Mouse (Mus musculus): Measurements from ENCODE around the gene Anapc15.

The Anapc15 gene

DNA sequence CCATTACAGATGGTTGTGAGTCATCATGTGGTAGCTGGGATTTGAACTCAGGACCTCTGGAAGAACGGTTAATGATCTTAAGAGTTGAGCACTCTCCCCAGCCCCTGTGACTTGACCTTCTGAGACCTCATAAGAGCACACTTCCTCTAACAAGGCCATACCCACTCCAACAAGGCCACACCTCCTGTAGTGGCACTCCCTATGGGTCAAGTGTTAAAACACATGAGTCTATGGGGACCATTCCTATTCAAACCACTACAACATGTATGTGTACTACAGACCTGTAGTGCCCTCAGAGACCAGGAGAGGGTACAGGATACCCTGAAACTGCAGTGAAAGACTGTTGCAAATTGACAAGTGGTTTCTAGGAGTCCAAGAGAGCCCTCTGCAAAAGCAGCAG, 15.6 kb upstream of the Anapc15 start:
- no peak for DNase-seq (ENCODE audit: low read depth, low spot score)

- no peak for DNase-seq (ENCODE audit: low read depth, low spot score)
These were observed 11.8 kb upstream of the Anapc15 start for GRCm38 (mm10) chr7:101851689-101852088.

GRCm38 (mm10) chr7:101852846-101853245, 10.7 kb upstream of the Anapc15 start:
- DNase-seq (ENCODE audit: low read depth, low spot score) = no peak

- no peak for DNase-seq (ENCODE audit: low read depth, low spot score)
These were observed 9.7 kb upstream of the Anapc15 start for GRCm38 (mm10) chr7:101853816-101854215.

DNA sequence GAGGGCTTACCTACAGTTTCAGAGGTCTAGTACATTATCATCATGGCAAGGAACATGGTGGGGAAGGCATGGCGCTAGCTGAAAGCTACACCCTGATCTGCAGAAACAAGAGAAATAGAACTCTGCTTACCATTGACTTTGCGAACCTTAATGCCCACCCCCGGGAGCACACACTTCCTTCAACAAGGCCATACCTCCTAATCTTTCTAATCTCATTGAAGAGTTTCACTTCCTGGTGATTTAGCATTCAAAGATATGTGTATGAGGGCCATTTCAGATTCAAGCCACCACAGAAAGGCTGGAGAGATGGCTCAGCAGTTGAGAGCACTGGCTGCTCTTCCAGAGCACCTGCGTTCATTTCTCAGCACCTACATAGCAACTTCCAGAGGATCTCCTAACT, 6.4 kb upstream of the Anapc15 start, which contains the start of gene Folr2:
Folr2 (minus strand) TSS at position 101 of the 400 bp plus-strand sequence.
- DNase-seq (ENCODE audit: low read depth, low spot score) = no peak

DNA sequence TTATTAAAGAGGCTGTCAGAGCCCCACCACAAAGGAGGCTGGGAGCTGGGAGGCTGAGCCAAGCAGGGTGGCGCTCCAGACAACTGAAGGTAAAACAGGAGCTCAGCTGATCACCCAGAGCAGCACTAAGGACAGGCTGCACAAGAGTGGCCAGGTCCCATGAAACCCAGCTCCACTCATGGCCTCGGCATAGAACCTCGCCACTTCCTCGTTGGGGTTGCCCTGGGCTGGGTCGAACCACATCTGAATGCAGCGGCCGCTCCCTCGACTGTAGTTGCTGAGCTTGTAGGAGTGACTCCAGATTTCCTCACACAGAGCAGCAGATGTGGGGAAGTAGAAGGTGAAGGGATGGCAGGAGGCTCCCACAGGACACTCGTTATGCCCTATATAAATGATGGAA, 5.2 kb upstream of the Anapc15 start:
- DNase-seq (ENCODE audit: low read depth, low spot score) = no peak

- DNase-seq (ENCODE audit: low read depth, low spot score) = no peak
These were observed 2.5 kb upstream of the Anapc15 start for GRCm38 (mm10) chr7:101860978-101861377.

- no peak for DNase-seq (ENCODE audit: low read depth, low spot score)
These were observed 1.2 kb upstream of the Anapc15 start for GRCm38 (mm10) chr7:101862291-101862690.

DNA sequence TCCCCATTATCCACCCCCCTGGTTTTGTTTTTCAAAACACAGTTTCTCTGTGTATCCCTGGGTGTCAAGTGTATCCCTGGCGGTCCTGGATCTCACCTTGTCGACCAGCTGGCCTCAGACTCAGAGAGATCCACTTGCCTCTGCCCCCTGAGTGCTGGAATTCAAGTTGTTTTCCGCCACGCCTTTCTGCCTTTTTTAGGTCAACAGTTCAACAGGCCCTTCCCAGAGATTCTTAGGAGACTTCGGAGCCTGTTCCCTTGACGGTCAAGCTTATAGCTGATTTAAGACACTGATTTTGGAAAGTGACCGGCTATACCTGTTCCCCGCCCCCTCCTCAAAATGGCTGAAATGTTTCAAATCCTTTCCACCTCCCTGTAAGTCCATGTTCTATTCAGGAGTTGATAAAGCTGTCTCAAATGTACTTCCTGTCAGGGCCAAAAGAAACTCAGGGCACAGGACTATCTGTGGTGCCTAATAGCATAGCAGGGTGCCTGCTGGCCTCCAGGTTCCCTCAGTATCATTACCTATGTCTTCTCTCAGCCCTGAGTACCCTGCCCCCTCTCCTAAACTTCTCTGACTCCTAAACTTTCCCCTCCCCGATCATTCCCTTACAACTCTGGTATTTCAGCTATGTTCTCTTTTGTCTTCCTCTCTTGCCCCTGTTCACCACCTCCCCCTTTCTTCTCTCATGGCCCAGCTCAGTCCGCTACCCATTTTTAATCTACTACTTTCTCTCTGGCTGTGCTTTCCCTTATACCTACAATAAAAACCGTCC, 3.2 kb downstream of the Anapc15 start:
- no peak for DNase-seq (ENCODE audit: low read depth, low spot score)

GRCm38 (mm10) chr7:101867482-101867881, 4.0 kb downstream of the Anapc15 start:
- no peak for DNase-seq (ENCODE audit: low read depth, low spot score)

DNA sequence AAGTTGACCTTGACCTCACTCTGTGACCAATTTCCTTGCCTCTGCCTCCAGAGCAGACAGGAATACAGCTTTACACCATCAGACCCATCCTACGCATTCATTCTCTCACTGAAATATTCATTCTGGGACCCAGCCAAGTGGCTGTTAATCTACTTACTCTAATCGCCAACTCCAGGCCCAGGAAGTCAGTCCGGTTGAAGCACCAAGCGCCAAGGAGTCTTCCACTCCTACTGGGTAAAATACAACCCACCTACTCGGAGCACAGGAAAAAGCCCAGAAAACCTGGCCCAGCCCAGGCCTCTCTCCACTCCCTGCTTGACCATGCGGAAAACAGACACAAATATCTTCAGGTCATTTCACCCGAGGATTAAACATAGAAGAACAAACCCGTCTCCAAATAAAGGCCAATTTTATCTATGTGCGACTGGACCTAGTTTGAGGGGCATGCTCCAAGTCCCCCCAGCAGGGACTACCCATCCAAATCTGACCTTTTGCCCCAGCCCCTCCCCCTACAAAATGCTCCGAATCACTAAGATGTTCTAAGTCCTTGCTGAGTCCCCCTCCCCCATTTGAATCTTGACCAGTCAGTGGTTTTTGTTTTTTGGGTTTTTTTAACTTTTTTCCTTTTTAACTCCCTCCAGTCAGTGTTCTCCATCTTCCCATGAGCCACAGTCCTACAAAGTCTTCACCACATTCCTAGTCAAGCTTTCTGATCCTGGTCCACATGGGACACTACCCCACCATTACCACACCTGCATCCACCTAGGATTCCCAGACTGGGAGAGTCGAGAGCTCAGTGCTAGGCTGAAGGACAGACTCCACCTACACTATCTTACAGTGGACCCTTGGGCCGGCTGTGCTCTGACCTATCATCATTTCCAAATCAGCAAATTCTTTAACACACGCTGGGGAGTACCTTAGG, 5.0 kb downstream of the Anapc15 start:
- DNase-seq (ENCODE audit: low read depth, low spot score) = no peak

GRCm38 (mm10) chr7:101869163-101869500, 5.6 kb downstream of the Anapc15 start:
- DNase-seq (ENCODE audit: low read depth, low spot score) = no peak

DNA sequence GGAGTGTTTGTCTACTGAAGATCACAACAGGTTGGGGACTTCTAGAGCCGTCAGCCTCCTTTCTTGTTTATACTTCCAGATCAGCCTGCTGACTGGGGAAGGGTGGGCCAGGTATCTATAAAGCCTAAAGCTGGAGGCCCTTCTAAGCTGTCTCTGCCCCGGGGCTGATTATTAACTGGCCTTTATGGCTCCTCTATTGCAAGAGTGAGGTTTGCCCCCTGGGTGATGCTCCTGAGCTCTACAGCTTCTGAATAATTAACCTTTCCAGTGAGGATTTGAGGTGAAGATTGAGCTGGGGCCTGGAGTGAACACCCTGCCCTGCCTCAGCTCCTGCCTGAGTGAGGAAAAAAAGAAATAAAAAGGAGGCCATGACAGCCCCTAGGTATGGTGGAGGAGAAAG, 7.1 kb downstream of the Anapc15 start, which contains the start of gene Folr1:
Folr1 (minus strand) TSS at position 160 of the 400 bp plus-strand sequence.
- no peak for DNase-seq (ENCODE audit: low read depth, low spot score)

DNA sequence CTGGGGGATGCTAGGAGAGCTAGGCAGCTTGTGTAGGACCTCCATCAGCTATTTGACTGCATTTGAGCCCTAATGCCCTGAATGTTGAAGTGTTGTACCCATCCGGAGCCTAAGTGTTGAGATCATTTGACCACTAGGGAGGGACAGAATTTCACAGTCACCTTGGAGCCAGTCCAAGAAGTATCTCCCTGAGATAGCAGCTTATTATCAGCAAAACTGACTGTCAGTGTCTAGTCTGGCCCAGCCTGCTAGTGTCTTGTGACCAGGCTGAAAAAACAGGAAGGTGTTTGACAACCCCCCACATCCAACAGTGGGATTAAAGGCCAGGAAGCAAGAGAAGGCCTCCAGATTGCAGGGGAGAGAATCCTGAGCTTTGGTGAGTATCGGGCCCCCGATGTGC, 7.8 kb downstream of the Anapc15 start:
- DNase-seq (ENCODE audit: low read depth, low spot score) = no peak

DNA sequence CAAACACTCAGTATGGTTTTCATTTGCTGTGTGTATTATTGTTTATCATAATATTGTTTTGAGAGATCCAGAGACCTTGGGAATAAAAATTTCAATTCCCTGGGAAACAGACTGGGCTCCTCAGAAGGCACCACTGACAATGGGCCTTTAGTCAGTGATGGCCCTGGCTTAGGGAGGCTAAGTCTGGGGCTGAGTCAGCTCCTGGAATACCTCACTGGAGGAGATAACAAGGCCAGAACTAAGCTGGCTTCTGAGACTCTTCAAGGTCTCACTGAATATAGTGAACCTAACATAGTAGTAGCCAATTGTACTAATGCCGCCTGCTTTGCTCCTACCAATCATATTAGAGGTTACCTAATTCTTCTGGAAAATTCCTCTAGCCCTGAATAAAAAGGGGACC, 12.5 kb downstream of the Anapc15 start:
- DNase-seq (ENCODE audit: low read depth, low spot score) = no peak

DNA sequence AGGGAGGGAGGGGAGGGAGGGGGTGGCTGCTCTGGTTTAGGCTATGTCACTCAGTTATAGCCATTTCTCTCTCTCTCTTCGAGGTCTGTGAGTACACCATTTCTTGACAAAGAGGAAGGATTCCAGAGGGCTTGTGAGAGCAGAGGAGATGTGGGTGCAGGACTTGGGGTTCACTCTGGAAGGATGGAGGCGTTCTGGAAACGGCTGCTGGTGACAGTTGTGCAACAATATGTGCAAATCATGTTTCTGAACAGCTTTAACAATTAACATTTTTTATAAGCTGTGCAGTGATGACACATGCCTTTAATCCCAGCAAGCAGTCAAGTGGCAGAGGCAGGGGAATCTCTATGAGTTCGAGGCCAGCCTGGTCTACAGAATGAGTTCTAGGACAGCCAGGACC, 17.3 kb downstream of the Anapc15 start:
- no peak for DNase-seq (ENCODE audit: low read depth, low spot score)

DNA sequence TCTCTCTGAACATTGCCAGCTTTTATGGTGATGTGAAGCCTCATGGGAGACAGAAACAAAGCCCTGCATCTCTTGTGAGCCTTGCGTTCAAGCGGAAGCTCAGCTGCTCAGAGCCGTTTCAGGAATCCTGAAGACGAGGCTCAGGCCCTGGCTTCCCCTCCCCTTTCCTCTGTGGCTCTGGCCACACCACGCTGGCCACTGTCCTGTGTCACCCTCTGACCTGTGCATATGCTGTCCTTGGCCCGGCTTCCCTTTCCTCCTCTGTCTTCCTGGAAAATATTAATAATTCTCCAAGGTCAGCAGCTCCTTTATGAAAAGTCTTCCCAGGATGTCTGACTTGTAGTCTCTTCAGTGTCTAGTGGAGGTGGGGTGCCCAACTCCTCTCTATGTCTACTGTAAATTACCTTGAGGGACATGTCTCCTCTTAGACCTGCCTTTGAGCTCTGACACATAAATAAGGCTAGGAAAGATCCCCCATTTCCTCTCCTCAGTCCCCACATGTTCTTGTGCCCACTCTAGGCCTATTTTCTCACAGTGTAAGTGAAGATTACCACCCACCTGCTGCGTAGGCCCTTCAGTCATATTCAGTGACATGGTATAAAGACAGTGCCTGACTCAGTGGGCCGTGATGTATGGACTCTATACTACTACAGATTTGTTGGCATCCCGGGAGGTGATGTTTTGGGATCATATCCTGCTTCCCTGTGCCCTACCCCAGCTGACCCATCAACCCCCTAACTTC, 19.1 kb downstream of the Anapc15 start:
- DNase-seq (ENCODE audit: low read depth, low spot score) = no peak

- no peak for DNase-seq (ENCODE audit: low read depth, low spot score)
These were observed 20.6 kb downstream of the Anapc15 start for GRCm38 (mm10) chr7:101884160-101884559.

DNA sequence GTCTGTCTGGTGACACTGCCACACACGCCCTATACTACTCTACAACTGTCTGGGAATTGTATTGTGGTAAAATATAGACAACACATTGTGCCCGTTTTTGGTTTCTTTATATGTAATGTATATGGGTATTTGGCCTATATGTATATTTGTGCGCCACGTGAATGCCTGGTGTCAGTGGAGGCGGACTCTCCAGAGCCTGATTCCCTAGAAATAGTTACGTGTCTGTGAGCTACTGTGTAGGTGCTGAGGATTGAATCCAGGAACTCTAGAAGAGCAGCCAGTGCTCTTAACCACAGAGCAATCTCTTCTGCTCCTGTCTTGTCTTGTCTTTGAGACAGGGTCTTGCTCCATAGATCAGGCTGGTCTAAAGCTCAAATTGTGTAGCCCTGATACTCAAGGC, 22.8 kb downstream of the Anapc15 start:
- DNase-seq (ENCODE audit: low read depth, low spot score) = no peak

DNA sequence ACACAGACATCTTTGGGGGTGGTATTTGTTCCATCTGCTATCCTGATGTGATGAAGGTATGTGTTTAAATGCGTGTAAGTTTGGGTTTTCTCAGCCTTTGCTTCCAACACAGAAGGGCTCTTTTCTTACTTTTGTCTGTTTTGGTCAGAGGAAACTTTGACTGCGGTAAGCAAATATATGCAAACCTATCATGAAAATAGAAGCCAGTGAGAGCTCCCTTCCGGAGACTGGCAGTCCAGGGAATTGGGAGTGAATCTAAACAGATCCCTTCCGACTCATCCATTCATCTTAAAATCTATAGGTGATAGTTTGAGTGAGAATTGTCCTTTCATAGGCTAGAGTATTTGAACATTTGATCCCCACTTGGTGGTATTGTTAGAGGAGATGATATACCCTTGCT, 24.9 kb downstream of the Anapc15 start:
- DNase-seq (ENCODE audit: low read depth, low spot score) = no peak

- no peak for DNase-seq (ENCODE audit: low read depth, low spot score)
These were observed 32.2 kb downstream of the Anapc15 start for GRCm38 (mm10) chr7:101895695-101896094.

Data from CD4-positive helper T cell, adult 2 months (primary cell).